ENCODE assay signal across 8 mouse cellular contexts in the genomic region with DNA sequence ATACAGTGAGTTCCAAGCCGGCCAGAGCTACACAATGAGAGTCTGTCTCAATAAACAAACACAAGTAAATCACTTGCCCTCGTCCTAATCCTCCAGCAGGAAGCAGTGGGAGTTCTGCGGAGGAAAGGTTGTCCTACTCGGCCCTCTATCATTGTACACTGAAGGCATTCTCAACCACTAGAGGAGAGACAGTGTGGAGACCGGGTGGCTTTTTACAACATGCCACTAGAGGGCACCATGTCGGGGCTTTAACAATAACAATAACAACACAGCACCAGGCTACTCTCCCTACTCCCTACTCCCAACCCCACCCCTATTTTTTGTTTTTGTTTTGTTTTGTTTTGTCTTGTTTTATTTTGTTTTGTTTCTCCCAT. TPM values are rescaled to one million over a fixed set of nuclear protein-coding genes. Genes with fewer than 3 reads are reported as not detected.
DNase-seq lines count a peak whose midpoint lies in the region; TF ChIP-seq lines count a peak whose summit lies in the region.

No protein-coding gene starts in this region.

- no peaks in the 10 kb centered on the region for H3K36me3 ChIP-seq in C2C12 (ENCODE audit: control insufficient read depth, insufficient read depth)

- no peaks in the 10 kb centered on the region for H3K27me3 ChIP-seq in C2C12 (ENCODE audit: control insufficient read depth, insufficient read depth, insufficient read length)

- no peak overlapping the region for H3K4me3 ChIP-seq in C2C12 (ENCODE audit: insufficient read depth, poor library complexity, severe bottlenecking)

- H3K79me2 ChIP-seq in C2C12 (ENCODE audit: control insufficient read depth, insufficient read depth): no peaks in the 10 kb centered on the region

- H3K79me3 ChIP-seq in C2C12 (ENCODE audit: low read depth): no peaks in the 10 kb centered on the region

- no peak overlapping the region for H3ac ChIP-seq in C2C12 (ENCODE audit: control insufficient read depth, insufficient read length, low read depth)

- TF ChIP-seq CTCF in C2C12 (IDR thresholded peaks at IDR 0.05; ENCODE audit: control insufficient read depth, insufficient read depth, insufficient read length): peak; percentile 34

- DNase-seq in MN1 (ENCODE audit: low spot score) (peak; percentile 79), liver (peak; percentile 57)
- peak; percentile 68 for DNase-seq in cerebellum, postnatal 14 days
- DNase-seq in heart, adult 18-20 months: peak; percentile 73 to 80
- DNase-seq in kidney, adult 9 months: peak; percentile 67
- DNase-seq in natural killer cell, adult 2 months (ENCODE audit: low spot score in 2 of 2): peak; percentile 50 to 66
- peak; percentile 59 to 61 for DNase-seq in thymus, postnatal 36 days

TF ChIP-seq in C2C12, 6 proteins besides CTCF, POLR2A, EP300 and RAD21:
- no peak for TF ChIP-seq MAX (IDR thresholded peaks at IDR 0.05)
- TF ChIP-seq MYOG (IDR thresholded peaks at IDR 0.05; ENCODE audit: control insufficient read depth, extremely low read depth, insufficient read length): no peak
- no peak for TF ChIP-seq FOSL1 (IDR thresholded peaks at IDR 0.05; ENCODE audit: insufficient read depth, low read length, poor library complexity, severe bottlenecking)
- TF ChIP-seq CEBPB (IDR thresholded peaks at IDR 0.05; ENCODE audit: low read depth): no peak
- TF ChIP-seq MYOD1 (IDR thresholded peaks at IDR 0.05; ENCODE audit: control insufficient read depth, insufficient read length, low read depth): no peak
- TF ChIP-seq USF1 (IDR thresholded peaks at IDR 0.05; ENCODE audit: low read depth): no peak

RNA-seq across cellular contexts. Expression of gene Il5, which starts 17.0 kb away (rescaled TPM):
- polyA plus RNA-seq in C2C12 (2012; fragmentation: generic; extraction: Trizol): not detected
- not detected for total RNA-seq in heart, adult 18-20 months (2021)

RNA-seq across cellular contexts. Expression of gene Rad50, which starts 30.4 kb away (rescaled TPM):
- 7.9 TPM for polyA plus RNA-seq in C2C12 (2012; fragmentation: generic; extraction: Trizol)
- total RNA-seq in heart, adult 18-20 months (2021): 1 to 10 TPM; 8.0 to 8.6 TPM

RNA-seq across cellular contexts. Expression of gene Irf1, which starts 32.3 kb away (rescaled TPM):
- 26.7 TPM for polyA plus RNA-seq in C2C12 (2012; fragmentation: generic; extraction: Trizol)
- total RNA-seq in heart, adult 18-20 months (2021): 10 to 100 TPM; 18.7 to 23.9 TPM

RNA-seq across cellular contexts. Expression of gene Gm17334, which starts 35.4 kb away (rescaled TPM):
- polyA plus RNA-seq in C2C12 (2012; fragmentation: generic; extraction: Trizol): 0.18 TPM
- under 1 TPM in 1 of 2 experiments, not detected in 1; 0.30 TPM for total RNA-seq in heart, adult 18-20 months (2021)
